Mouse (Mus musculus) CH12.LX (cell line): ENCODE data around the gene Celsr3. TPM values are rescaled to one million over a fixed set of nuclear protein-coding genes. Genes with fewer than 3 reads are reported as not detected.

Experiments used
- DNase-seq: peaks from one replicate; pipeline ENCODE4 v3.0.0-alpha.2; 2013; ENCODE audit errors: extremely low read depth
- H3K27ac ChIP-seq: 2 replicates; pipeline ENCODE4 v1.5.1; 2012; ENCODE audit warnings: low read depth, mild to moderate bottlenecking, control low read depth, moderate library complexity; ENCODE audit not compliant: insufficient read depth
- H3K27me3 ChIP-seq: replicated peaks from 2 replicates; pipeline ENCODE3; 2012; ENCODE audit warnings: inconsistent platforms
- H3K36me3 ChIP-seq, 2 experiments: replicated peaks in 1 of 2; 2 replicates each; pipeline versions ENCODE3 to v1.6.1; 2012; ENCODE audit warnings: inconsistent platforms in 1 of 2, low read length in 1 of 2, mild to moderate bottlenecking in 1 of 2, mixed read lengths in 1 of 2, moderate library complexity in 1 of 2; ENCODE audit not compliant: control insufficient read depth in 1 of 2, insufficient read depth in 1 of 2
- H3K4me1 ChIP-seq, 2 experiments: 2 replicates each; pipeline ENCODE4 v1.6.1; 2012; ENCODE audit warnings: inconsistent platforms in 1 of 2, moderate library complexity in 1 of 2; ENCODE audit not compliant: insufficient read depth in 2 of 2, control insufficient read depth in 1 of 2
- H3K4me2 ChIP-seq: 2 replicates; pipeline ENCODE4 v1.6.1; 2012; ENCODE audit warnings: low read depth, mild to moderate bottlenecking, control low read depth; ENCODE audit not compliant: poor library complexity, insufficient read depth, severe bottlenecking
- H3K4me3 ChIP-seq, 3 experiments: fragments of 150-350 bp in 1 of 3; sonication (generic) in 1 of 3; replicated peaks in 1 of 3; 2 replicates each; pipeline versions ENCODE3 to v1.5.1; 2011 to 2012; ENCODE audit warnings: low read depth in 2 of 3, low read length in 2 of 3, mild to moderate bottlenecking in 2 of 3, moderate library complexity in 2 of 3, control low read depth in 1 of 3, improper control_type of control experiment in 1 of 3, inconsistent platforms in 1 of 3, mixed read lengths in 1 of 3; ENCODE audit not compliant: poor library complexity in 1 of 3
- H3K79me2 ChIP-seq: replicated peaks from 2 replicates; pipeline ENCODE4 v1.6.1; 2012; ENCODE audit warnings: mild to moderate bottlenecking, moderate library complexity; ENCODE audit not compliant: control insufficient read depth, poor library complexity, insufficient read depth, severe bottlenecking; ENCODE audit errors: extremely low read depth
- H3K9ac ChIP-seq: 2 replicates; pipeline ENCODE4 v1.6.1; 2012; ENCODE audit warnings: low read depth, mild to moderate bottlenecking, control low read depth, moderate library complexity; ENCODE audit not compliant: insufficient read depth
- H3K9me3 ChIP-seq: replicated peaks from 2 replicates; pipeline ENCODE3; 2012; ENCODE audit warnings: low read length, inconsistent platforms, mixed read lengths
- BHLHE40 ChIP-seq: IDR thresholded peaks from 2 replicates; pipeline ENCODE4 v1.6.1; 2011; ENCODE audit warnings: mild to moderate bottlenecking, low read depth, low read length, improper control_type of control experiment
- E2F4 ChIP-seq: IDR thresholded peaks from 2 replicates; pipeline ENCODE4 v1.6.1; 2011; ENCODE audit warnings: low read depth, low read length, improper control_type of control experiment; ENCODE audit not compliant: insufficient replicate concordance
- ELF1 ChIP-seq: IDR thresholded peaks from 2 replicates; pipeline ENCODE4 v1.6.1; 2014; ENCODE audit warnings: low read depth, mild to moderate bottlenecking, inconsistent platforms, low read length, improper control_type of control experiment
- EP300 ChIP-seq: IDR thresholded peaks from 2 replicates; pipeline ENCODE4 v1.6.1; 2011; ENCODE audit warnings: low read length, improper control_type of control experiment
- ETS1 ChIP-seq: conservative IDR thresholded peaks from 2 replicates; pipeline ENCODE4 v1.6.1; 2012; ENCODE audit warnings: low read depth, mild to moderate bottlenecking, inconsistent platforms, low read length, improper control_type of control experiment, moderate library complexity
- KAT2A ChIP-seq: IDR thresholded peaks from 2 replicates; pipeline ENCODE4 v1.6.1; 2012; ENCODE audit warnings: low read length, improper control_type of control experiment, inconsistent platforms; ENCODE audit not compliant: insufficient replicate concordance
- MAFK ChIP-seq: IDR thresholded peaks from 2 replicates; pipeline ENCODE4 v1.6.1; 2011; ENCODE audit warnings: low read length, improper control_type of control experiment; ENCODE audit not compliant: insufficient replicate concordance
- MEF2A ChIP-seq: IDR thresholded peaks from 2 replicates; pipeline ENCODE4 v1.6.1; 2014; ENCODE audit warnings: low read depth, mild to moderate bottlenecking, inconsistent platforms, low read length, improper control_type of control experiment, borderline replicate concordance
- MYC ChIP-seq: IDR thresholded peaks from 2 replicates; pipeline ENCODE4 v1.6.1; 2011; ENCODE audit warnings: low read depth, mild to moderate bottlenecking, improper control_type of control experiment, low read length
- NELFE ChIP-seq: IDR thresholded peaks from 2 replicates; pipeline ENCODE4 v1.6.1; 2011; ENCODE audit warnings: low read depth, low read length, improper control_type of control experiment
- NRF1 ChIP-seq: IDR thresholded peaks from 2 replicates; pipeline ENCODE4 v1.6.1; 2014; ENCODE audit warnings: low read depth, mild to moderate bottlenecking, inconsistent platforms, low read length, improper control_type of control experiment, moderate library complexity
- PAX5 ChIP-seq: IDR thresholded peaks from 2 replicates; pipeline ENCODE4 v1.6.1; 2012; ENCODE audit warnings: low read length, inconsistent platforms, mixed read lengths
- POLR2A ChIP-seq: IDR thresholded peaks from 2 replicates; pipeline ENCODE4 v1.6.1; 2011; ENCODE audit warnings: low read depth, mild to moderate bottlenecking, improper control_type of control experiment, low read length
- POLR2AphosphoS2 ChIP-seq: IDR thresholded peaks from 2 replicates; pipeline ENCODE4 v1.6.1; 2011; ENCODE audit warnings: low read depth, low read length, improper control_type of control experiment
- SIN3A ChIP-seq: IDR thresholded peaks from 2 replicates; pipeline ENCODE4 v1.6.1; 2012; ENCODE audit warnings: low read length, improper control_type of control experiment, inconsistent platforms
- TBP ChIP-seq: conservative IDR thresholded peaks from 2 replicates; pipeline ENCODE4 v1.6.1; 2011; ENCODE audit warnings: low read depth, low read length, improper control_type of control experiment
- UBTF ChIP-seq: IDR thresholded peaks from 2 replicates; pipeline ENCODE4 v1.6.1; 2012; ENCODE audit warnings: low read depth, mild to moderate bottlenecking, inconsistent platforms, low read length, improper control_type of control experiment, moderate library complexity
- USF1 ChIP-seq: IDR thresholded peaks from 2 replicates; pipeline ENCODE4 v1.6.1; 2014; ENCODE audit warnings: low read depth, mild to moderate bottlenecking, inconsistent platforms, low read length, improper control_type of control experiment
- USF2 ChIP-seq: conservative IDR thresholded peaks from 2 replicates; pipeline ENCODE4 v1.6.1; 2011; ENCODE audit warnings: low read depth, low read length, improper control_type of control experiment
- ZC3H11A ChIP-seq: IDR thresholded peaks from 2 replicates; pipeline ENCODE4 v1.6.1; 2012; ENCODE audit warnings: low read depth, mild to moderate bottlenecking, inconsistent platforms, low read length, improper control_type of control experiment
- ZMIZ1 ChIP-seq: IDR thresholded peaks from 2 replicates; pipeline ENCODE4 v1.6.1; 2012; ENCODE audit warnings: low read depth, mild to moderate bottlenecking, inconsistent platforms, low read length, improper control_type of control experiment
- ZNF384 ChIP-seq: IDR thresholded peaks from 2 replicates; pipeline ENCODE4 v1.6.1; 2012; ENCODE audit warnings: low read depth, low read length, improper control_type of control experiment, inconsistent platforms
- dilution Hi-C: fragments of 300-500 bp; cut with MboI; formaldehyde crosslinking; loops from 2 replicates; pipeline ENCODE4 v1.14.3; 2020; ENCODE audit warnings: low sequenced_read_pairs; ENCODE audit not compliant: extremely low pct_unique_long_range_greater_than_20kb, extremely low pct_ligation_motif_present
- in situ Hi-C: fragments of 300-500 bp; cut with MboI; formaldehyde crosslinking; loops from 3 replicates; pipeline ENCODE4 v1.14.3; 2019; ENCODE audit warnings: low sequenced_read_pairs, low pct_ligation_motif_present, low pct_unique_long_range_greater_than_20kb, mixed read lengths
- polyA plus RNA-seq: library from polyadenylated mRNA; unstranded; fragments of >175 nt; gene quantifications from 2 replicates; pipeline ENCODE4 v1.2.1, GENCODE M21; 2012; ENCODE audit warnings: low read depth; ENCODE audit not compliant: insufficient read length
- total RNA-seq, 2 experiments: library from RNA; depleted of rRNA; stranded (reverse); fragments of 300-350 nt in 1 of 2; fragments of >200 nt in 1 of 2; gene quantifications; 2 replicates each; pipeline ENCODE4 v1.2.3; 2012 to 2014

Gene Celsr3
- total RNA-seq (2012; rRNA removed): 0.04 and 0.29 TPM in 2 replicates
- not detected in 2 replicates for total RNA-seq (2014; rRNA removed)
- polyA plus RNA-seq: 0.04 TPM in 1 of 2 replicates, not detected in the other

GRCm38 (mm10) chr9:108825820-108826699 is at the start of gene Celsr3:
TSS of gene Celsr3 (plus strand) at chr9:108826320.
- DNase-seq: no peak
- Histone ChIP-seq H3K4me3 (no peak within 1 kb of the TSS), H3K9me3 (peaks cover 21% of the 10 kb centered on the region), H3K79me2 (no peaks in the 10 kb centered on the region), H3K9ac (no peak within 1 kb of the TSS), H3K27ac (no peak within 1 kb of the TSS), H3K27me3 (peaks cover 11% of the 10 kb centered on the region), H3K4me1 (no peaks in the 10 kb centered on the region), H3K4me2 (no peak within 1 kb of the TSS), H3K36me3 (no peaks in the 10 kb centered on the region)
- TF ChIP-seq KAT2A (no peak), MEF2A (no peak), ETS1 (no peak), MAFK (no peak), ELF1 (no peak), ZMIZ1 (no peak), E2F4 (no peak), NRF1 (no peak), BHLHE40 (no peak), NELFE (no peak), USF1 (no peak), ZC3H11A (no peak), POLR2A (no peak), POLR2AphosphoS2 (no peak), USF2 (no peak), ZNF384 (no peak), UBTF (no peak), EP300 (no peak), PAX5 (no peak), TBP (no peak)
- in situ Hi-C loops: no loop called here
- dilution Hi-C loops: no loop called here

- H3K36me3 ChIP-seq: no peaks in the 10 kb centered on the region
- DNase-seq: no peak
- dilution Hi-C loops (no loop called here), in situ Hi-C loops (no loop called here)
- H3K9ac ChIP-seq: no peak overlapping the region
- H3K27ac ChIP-seq: no peak overlapping the region
- H3K4me2 ChIP-seq: no peak overlapping the region
- no peaks in the 10 kb centered on the region for H3K79me2 ChIP-seq
- H3K4me3 ChIP-seq: no peak overlapping the region
- peaks cover 4% of the 10 kb centered on the region for H3K9me3 ChIP-seq
- H3K4me1 ChIP-seq: peaks cover 0 to 3% of the 10 kb centered on the region in 2 experiments; a peak in 1 of 4 replicates
- TF ChIP-seq ZMIZ1: no peak
- TF ChIP-seq MYC: no peak
- TF ChIP-seq SIN3A: no peak
- H3K27me3 ChIP-seq: peaks cover 2% of the 10 kb centered on the region
Measured at GRCm38 (mm10) chr9:108776614-108777013, 49.5 kb upstream of the Celsr3 start.
